Mouse (Mus musculus) ES-Bruce4 (cell line): ENCODE results near the gene Plxnb1. TPM values are rescaled to one million over a fixed set of nuclear protein-coding genes. Genes with fewer than 3 reads are reported as not detected.
A peak's percentile ranks its signal among the peaks of the same experiment; 100 is the strongest.

Experiments
- H3K27ac ChIP-seq: 2 replicates; pipeline ENCODE4 v1.5.1; 2012; ENCODE audit warnings: low read length, inconsistent platforms; ENCODE audit not compliant: insufficient read depth
- H3K27me3 ChIP-seq: 2 replicates; pipeline ENCODE4 v1.6.1; 2012; ENCODE audit warnings: mild to moderate bottlenecking, low read length, inconsistent platforms; ENCODE audit not compliant: control insufficient read depth, poor library complexity, insufficient read depth, severe bottlenecking
- H3K36me3 ChIP-seq: 2 replicates; pipeline ENCODE4 v1.6.1; 2012; ENCODE audit warnings: inconsistent platforms, mild to moderate bottlenecking, low read length, moderate library complexity; ENCODE audit not compliant: control insufficient read depth, poor library complexity, insufficient read depth, severe bottlenecking
- H3K4me1 ChIP-seq: one replicate; pipeline ENCODE4 v1.8.1; 2011; ENCODE audit warnings: low read length; ENCODE audit not compliant: control insufficient read depth, insufficient read depth
- H3K4me3 ChIP-seq: 2 replicates; pipeline ENCODE4 v1.5.1; 2011; ENCODE audit warnings: low read depth, mild to moderate bottlenecking, low read length
- H3K9ac ChIP-seq: 2 replicates; pipeline ENCODE4 v1.6.1; 2012; ENCODE audit warnings: low read depth, mild to moderate bottlenecking, inconsistent platforms; ENCODE audit not compliant: poor library complexity, severe bottlenecking
- H3K9me3 ChIP-seq: replicated peaks from 2 replicates; pipeline ENCODE4 v1.6.1; 2012; ENCODE audit warnings: mild to moderate bottlenecking, low read length, inconsistent platforms; ENCODE audit not compliant: control insufficient read depth, poor library complexity, insufficient read depth, severe bottlenecking
- CTCF ChIP-seq: IDR thresholded peaks from one replicate; pipeline ENCODE4 v1.8.1; 2011; ENCODE audit warnings: low read depth, low read length
- EP300 ChIP-seq: IDR thresholded peaks from 2 replicates; pipeline ENCODE4 v1.6.1; 2011; ENCODE audit warnings: low read depth, low read length; ENCODE audit not compliant: insufficient read depth
- POLR2A ChIP-seq: IDR thresholded peaks from one replicate; pipeline ENCODE4 v1.8.1; 2011; ENCODE audit warnings: low read length; ENCODE audit not compliant: insufficient read depth
- polyA plus RNA-seq: library from polyadenylated mRNA; stranded (reverse); fragments of >200 nt; gene quantifications from 2 replicates; pipeline ENCODE4 v1.2.4, GENCODE M21; 2011; ENCODE audit warnings: low read depth; ENCODE audit not compliant: missing spikeins, insufficient read depth, insufficient read length

Gene Plxnb1
- polyA plus RNA-seq, 1 experiment = 16.1 TPM

GRCm38 (mm10) chr9:109080516-109080915, 14.7 kb upstream of the Plxnb1 start:
- Histone ChIP-seq H3K36me3 (peaks cover 10% of the 10 kb centered on the region; the same call in 1 of the 2 replicates), H3K9ac (no peak overlapping the region), H3K27ac (no peak overlapping the region), H3K9me3 (no peaks in the 10 kb centered on the region), H3K4me1 (no peaks in the 10 kb centered on the region), H3K27me3 (no peaks in the 10 kb centered on the region), H3K4me3 (no peak overlapping the region)
- no peak for TF ChIP-seq CTCF
- no peak for TF ChIP-seq EP300
- no peak for TF ChIP-seq POLR2A

- peak overlapping the region; percentile 93 for H3K9ac ChIP-seq
- TF ChIP-seq POLR2A = no peak
- no peak for TF ChIP-seq CTCF
- no peak for TF ChIP-seq EP300
- no peak overlapping the region for H3K27ac ChIP-seq
- no peaks in the 10 kb centered on the region for H3K9me3 ChIP-seq
- peaks cover 10% of the 10 kb centered on the region; the same call in 1 of the 2 replicates for H3K36me3 ChIP-seq
- no peaks in the 10 kb centered on the region for H3K27me3 ChIP-seq
- no peaks in the 10 kb centered on the region for H3K4me1 ChIP-seq
- peak overlapping the region; percentile 91 for H3K4me3 ChIP-seq
Observed at GRCm38 (mm10) chr9:109081749-109082123, 13.5 kb upstream of the Plxnb1 start.

DNA sequence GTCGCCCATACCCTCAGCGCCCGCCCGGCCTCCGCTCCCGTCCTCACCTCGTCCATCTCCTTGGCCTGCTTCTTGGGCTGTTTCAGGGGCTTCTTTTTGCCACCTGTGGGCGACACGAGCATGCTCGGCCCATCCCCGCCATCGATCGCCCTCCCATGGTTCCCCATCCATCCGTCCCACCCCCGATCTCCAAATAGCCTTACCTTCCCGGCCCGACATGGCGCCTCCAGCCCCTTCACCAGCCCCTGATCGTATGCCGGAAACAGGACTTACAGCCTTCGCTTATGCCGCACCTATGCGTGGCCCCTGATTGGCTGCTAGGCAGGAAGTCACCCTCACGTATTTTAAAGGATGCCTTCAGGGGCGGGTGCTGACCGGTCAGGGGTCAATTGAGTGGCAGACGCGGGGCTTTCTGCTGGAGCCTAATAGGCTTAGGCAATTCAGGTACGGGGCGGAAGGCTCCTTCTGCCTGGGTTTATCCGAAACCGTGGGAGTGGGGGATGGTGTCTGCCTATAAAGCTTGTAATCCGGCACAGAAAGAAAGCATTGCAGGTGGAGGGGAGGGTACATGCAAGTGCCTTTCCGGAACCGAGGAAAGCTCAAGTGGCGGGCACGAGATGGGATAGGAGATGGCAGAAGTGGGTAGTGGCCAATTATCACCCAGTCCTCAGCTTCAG, 12.9 kb upstream of the Plxnb1 start, which contains the start of the genes Ccdc51 and Tma7:
Ccdc51 (plus strand) TSS at position 370 of the 677 bp plus-strand sequence.
Tma7 (minus strand) TSS at position 464 of the 677 bp plus-strand sequence.
- TF ChIP-seq POLR2A (peak; percentile 94), CTCF (no peak)
- H3K4me1 ChIP-seq = no peaks in the 10 kb centered on the region
- H3K36me3 ChIP-seq = peaks cover 10% of the 10 kb centered on the region; the same call in 1 of the 2 replicates
- no peaks in the 10 kb centered on the region for H3K27me3 ChIP-seq
- H3K4me3 ChIP-seq = peak within 1 kb of the TSS; percentile 91
- no peaks in the 10 kb centered on the region for H3K9me3 ChIP-seq
- H3K27ac ChIP-seq = peak within 1 kb of the TSS; percentile 31
- H3K9ac ChIP-seq = peak within 1 kb of the TSS; percentile 93

- Histone ChIP-seq H3K4me3 (no peak overlapping the region), H3K4me1 (no peaks in the 10 kb centered on the region), H3K9me3 (no peaks in the 10 kb centered on the region)
Observed at GRCm38 (mm10) chr9:109084922-109085321, 10.3 kb upstream of the Plxnb1 start.

DNA sequence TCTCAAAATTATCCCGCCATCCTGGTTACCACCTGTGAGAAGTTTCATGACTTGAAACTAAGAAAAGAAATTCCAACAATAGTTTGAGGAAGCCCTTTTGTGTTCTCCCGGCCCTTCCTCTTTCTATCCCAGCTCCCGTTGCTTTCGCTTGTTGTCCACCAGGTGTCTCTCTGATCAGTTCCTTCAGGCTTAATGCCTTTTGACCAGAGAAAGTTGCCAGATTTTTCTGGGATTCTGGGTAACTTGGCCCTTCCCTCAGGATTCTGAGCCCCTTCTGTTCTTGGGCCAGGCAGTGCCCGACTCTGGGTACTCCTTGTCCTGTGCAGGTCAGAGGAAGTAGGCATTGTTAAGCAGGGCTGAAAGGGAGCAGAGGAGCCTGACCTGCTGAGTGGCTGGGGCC, 7.2 kb upstream of the Plxnb1 start:
- Histone ChIP-seq H3K27me3 (no peaks in the 10 kb centered on the region), H3K27ac (no peak overlapping the region), H3K4me3 (no peak overlapping the region), H3K9me3 (no peaks in the 10 kb centered on the region), H3K4me1 (no peaks in the 10 kb centered on the region), H3K36me3 (no peaks in the 10 kb centered on the region; the same call in 1 of the 2 replicates), H3K9ac (no peak overlapping the region)
- TF ChIP-seq POLR2A (no peak), CTCF (no peak), EP300 (no peak)

More at GRCm38 (mm10) chr9:109084922-109085321, 10.3 kb upstream of the Plxnb1 start:
- no peaks in the 10 kb centered on the region for H3K27me3 ChIP-seq
- no peak overlapping the region for H3K9ac ChIP-seq
- no peak overlapping the region for H3K27ac ChIP-seq
- H3K36me3 ChIP-seq = peaks cover 6% of the 10 kb centered on the region; the same call in 1 of the 2 replicates
- TF ChIP-seq POLR2A (no peak), EP300 (no peak), CTCF (peak; percentile 18)

DNA sequence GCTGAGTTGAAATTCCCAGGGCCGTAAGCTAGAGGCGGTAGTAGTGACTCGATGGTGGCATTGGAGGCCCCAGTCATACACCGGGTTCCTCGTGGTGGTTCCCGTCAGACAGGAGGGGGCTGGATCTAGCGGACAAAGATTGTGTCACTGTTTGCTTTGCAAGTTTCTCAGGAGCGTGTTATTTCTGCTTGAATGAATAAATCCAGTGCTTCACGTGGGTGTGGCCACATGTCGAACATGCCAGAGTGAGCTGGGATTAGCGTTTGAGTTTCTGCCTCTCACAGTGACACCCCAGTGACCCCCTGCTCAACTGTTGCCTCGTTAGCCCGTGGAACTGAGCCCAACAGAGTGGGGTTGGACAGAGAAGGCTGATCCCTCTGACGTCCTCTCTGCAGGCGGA, 4.7 kb upstream of the Plxnb1 start:
- Histone ChIP-seq H3K4me1 (peaks cover 3% of the 10 kb centered on the region), H3K27me3 (no peaks in the 10 kb centered on the region), H3K4me3 (no peak overlapping the region), H3K9ac (no peak overlapping the region), H3K9me3 (no peaks in the 10 kb centered on the region), H3K27ac (no peak overlapping the region), H3K36me3 (no peaks in the 10 kb centered on the region; the same call in 1 of the 2 replicates)
- TF ChIP-seq CTCF (no peak), POLR2A (no peak), EP300 (no peak)
